Mouse (Mus musculus): ENCODE results near the gene Psmd4.
"Not testable (repeated sequence)": the region's sequence is repeated elsewhere in the genome, so short reads cannot be mapped to it uniquely, and the experiment has no call there.

Gene Psmd4

DNA sequence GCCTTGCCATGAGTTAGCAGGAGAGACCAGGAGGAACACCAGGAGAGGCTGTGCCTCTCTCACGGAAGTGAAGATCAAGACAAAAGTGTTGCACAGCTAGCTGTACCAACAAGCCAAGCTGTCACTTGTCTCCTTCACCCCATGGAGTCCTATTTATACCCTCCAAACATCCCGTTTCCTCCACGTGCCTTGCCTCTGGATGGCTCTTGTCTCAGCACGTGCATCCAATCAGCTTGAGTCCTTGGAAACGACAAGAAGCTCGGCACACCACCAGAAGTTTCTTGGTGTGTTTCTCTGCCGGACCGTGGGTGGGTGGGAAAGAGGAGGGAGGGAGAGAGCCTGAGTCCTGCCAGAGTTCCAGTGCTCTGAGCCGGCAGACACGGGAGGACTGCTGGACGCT, 17.9 kb downstream of the Psmd4 start:
- no peak for DNase-seq

- DNase-seq = not testable (repeated sequence)
Measured at GRCm38 (mm10) chr3:95020956-95021355, 21.5 kb downstream of the Psmd4 start.

DNA sequence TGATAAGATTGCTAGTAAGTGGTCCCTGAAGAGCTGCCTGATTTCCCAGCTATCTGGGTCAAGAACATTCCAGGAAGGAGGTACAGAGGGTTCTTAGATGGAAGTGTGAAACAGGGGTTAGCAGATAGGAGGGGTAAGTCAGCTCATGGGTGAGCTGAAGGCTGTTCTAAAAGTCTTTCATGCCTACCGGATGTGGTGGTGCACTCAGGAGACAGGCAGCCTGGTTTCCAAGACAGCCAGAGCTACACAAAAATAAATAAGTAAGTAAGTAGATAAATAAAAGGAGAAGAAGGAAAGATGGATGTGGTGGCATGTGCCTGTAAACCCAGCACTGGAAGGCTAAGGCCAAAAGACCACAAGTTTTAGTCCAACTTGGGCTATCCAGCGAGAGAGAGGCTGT, 23.7 kb downstream of the Psmd4 start:
- DNase-seq = no peak

DNA sequence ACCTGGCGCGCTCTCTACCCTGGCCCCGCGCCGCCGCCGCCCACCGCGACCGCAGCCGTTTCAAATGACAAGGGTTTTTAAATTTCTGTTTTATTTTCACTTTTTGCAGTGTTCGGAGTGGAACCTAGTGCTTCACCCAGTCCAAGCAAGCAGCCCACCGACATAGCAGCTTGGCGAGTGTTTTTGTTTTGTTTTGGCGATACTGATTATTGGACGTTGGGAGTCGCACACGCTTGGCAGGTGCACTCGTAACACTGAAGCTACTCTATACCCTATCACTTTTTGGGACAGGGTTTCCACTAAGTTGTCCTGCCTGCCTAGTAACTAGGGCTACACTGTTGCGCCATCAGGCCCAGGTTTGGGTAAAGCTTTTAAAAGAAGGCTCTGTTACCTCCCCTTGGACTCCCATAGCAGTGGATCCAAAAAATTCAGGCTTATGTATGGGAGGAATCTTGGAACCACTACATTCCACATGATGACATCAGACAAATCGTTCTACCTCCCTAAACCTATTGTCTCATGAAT, 25.8 kb downstream of the Psmd4 start:
- DNase-seq = no peak

DNA sequence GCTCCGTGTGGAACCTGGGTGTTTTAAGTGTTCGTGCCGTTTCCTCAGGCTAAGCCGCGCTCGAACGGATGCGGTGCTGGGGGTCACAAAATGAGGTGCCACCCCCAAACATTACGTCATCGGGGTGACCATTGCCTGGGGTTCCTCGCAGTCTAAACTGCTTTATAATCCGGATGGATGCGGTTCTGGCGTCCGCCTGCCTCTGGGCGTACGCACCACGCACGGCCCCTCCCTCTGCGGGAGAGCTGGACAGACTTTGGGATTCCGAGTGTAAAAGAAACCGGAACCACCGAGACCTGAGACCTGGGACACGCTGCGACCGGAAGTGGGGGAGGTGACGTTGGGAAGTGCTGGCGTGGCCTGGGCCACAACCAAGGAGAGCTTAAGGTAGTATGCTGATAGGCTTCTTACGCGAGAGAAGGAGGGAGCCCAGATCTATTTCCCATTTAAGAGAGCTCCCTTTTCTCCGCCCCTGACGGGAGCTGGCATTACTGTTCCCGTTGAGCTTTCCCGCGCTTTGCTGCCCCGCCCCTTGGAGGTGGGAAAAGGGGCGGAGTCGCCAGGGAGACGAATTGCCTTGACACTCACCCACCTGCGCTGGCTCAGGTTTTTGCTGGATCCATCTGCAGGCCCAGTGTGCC, 26.4 kb downstream of the Psmd4 start:
- peak; percentile 96 to 98 for DNase-seq

GRCm38 (mm10) chr3:95015337-95015872, 27.0 kb downstream of the Psmd4 start, which contains the start of gene Zfp687:
Gene Zfp687 (minus strand): TSS chr3:95015448.
- peak; percentile 99 to 100 for DNase-seq

DNA sequence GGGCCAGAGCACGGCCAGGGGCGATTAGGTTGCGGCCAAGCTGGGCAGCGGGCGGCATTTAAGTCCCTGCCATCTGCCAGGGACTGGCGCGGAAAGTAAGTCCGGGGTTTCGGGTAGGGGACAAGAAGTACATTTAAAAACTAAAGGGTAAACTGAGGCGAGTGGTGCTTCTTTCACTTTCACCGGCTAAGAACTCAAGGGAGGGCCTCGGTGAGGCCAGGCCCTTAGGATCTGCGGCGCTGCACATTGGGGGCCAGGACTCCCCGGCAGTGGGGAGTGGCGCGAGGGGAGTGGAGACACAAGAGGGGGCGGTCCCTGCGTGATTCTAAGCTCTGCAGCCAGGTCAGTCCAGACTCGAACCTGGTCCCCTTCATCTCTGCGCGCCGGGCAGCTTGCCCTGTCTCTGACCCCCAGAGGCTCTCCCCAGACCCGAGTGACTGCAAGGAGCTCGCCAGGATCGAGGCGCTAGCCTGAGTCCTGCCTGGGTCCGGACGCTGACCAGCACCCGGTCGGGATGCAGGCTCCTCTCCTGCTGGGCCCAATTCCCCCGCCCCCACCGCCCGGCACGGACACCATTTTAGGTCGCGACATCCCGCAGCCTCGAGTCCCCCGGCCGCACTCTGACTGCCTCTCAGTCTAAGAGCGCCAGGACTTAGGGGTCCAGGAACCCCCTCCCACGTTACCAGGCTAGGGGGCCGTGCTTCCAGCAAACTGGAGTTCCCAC, 27.8 kb downstream of the Psmd4 start:
- DNase-seq = peak; percentile 51 to 78

- DNase-seq = peak in 1 of 2 experiments; percentile 49
Measured at GRCm38 (mm10) chr3:95013699-95014427, 28.6 kb downstream of the Psmd4 start.

GRCm38 (mm10) chr3:95012982-95013381, 29.4 kb downstream of the Psmd4 start:
- DNase-seq = no peak

- DNase-seq = peak in 1 of 2 experiments; percentile 35
Measured at GRCm38 (mm10) chr3:95010396-95010795, 32.0 kb downstream of the Psmd4 start.

GRCm38 (mm10) chr3:95007706-95008105, 34.7 kb downstream of the Psmd4 start:
- DNase-seq = peak in 1 of 2 experiments; percentile 35

DNA sequence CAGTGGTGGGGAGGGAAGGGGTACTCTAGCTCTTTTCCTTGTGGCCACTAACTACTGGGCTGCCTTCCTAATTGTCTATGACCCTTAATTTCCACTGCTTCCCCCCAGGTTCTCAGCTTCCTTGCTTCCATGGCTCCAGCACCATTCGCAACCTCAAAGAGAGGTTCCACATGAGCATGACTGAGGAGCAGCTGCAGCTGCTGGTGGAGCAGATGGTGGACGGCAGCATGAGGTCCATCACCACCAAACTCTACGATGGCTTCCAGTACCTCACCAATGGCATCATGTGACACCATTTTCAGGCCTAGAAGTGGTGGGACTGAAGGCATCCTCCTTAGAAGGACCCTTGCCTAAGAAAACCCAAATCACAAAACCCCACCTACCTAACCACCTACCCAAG, 36.8 kb downstream of the Psmd4 start:
- peak in 1 of 2 experiments; percentile 16 for DNase-seq

GRCm38 (mm10) chr3:95003273-95003672, 39.1 kb downstream of the Psmd4 start:
- no peak for DNase-seq

- peak in 1 of 2 experiments; percentile 15 for DNase-seq
Measured at GRCm38 (mm10) chr3:95002569-95002968, 39.8 kb downstream of the Psmd4 start.

DNA sequence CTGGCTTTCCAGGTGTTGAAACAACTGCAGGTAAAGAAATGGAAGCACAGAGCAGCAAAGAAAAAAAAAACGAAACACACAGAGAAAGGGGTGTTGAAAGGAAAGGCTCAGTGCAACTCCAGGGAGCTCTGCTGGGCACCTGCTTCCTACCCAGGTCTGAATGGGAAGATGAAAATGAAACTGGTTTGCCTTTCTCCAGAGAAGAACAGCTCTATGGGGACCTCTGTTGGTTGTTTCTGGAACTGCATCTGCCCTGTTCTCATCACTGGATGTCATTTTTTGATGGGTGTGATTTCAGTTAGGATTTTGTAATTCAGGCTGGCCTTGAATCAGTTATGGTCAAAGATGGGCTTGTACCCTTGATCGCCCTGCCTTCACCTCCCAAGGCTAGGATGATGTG, 45.5 kb downstream of the Psmd4 start:
- peak; percentile 70 to 92 for DNase-seq

GRCm38 (mm10) chr3:94989159-94989761, 53.2 kb downstream of the Psmd4 start:
- peak in 1 of 2 experiments; percentile 35 for DNase-seq

DNA sequence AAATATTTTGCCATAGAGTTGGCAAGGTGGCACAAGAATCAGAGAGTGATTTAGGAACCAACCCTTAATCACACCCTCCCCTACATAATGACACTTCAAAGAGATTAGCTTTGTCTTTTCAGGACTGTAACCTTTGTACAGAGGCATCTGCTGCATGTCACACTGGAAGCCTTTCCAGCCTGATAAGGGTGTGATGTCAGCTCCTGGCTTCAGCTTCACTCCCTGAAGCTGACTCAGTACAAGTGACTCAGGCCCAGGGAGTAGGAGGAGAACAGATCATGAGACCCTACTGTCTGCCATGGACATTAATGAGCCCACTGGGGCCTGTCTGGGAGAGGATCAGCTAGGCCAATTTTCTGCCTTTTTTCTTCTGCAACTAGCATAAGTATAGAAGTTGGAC, 54.8 kb downstream of the Psmd4 start:
- peak; percentile 39 to 66 for DNase-seq

DNA sequence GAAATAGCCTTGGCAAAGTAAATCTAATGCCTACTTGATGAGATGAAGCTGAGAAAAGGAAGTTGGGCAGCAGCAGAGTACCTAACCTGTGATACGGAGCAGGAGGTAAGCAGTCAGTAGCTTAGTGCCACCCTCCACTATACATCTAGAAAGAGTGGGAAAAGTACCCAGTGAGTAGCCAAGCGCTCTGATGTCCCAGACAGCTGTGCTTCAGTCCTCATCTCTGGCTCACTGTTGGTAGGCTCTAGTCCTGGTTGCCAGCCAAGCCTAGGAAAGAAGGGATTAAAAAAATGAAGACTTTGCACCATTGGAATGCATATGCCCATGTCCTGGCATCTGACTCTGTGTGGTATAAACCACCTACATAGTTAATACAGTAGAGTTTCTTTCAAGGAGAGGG, 56.9 kb downstream of the Psmd4 start:
- peak in 1 of 2 experiments; percentile 29 for DNase-seq

- DNase-seq = no peak
Measured at GRCm38 (mm10) chr3:94984312-94984711, 58.1 kb downstream of the Psmd4 start.

All from kidney, postnatal 25 days (tissue).